Mouse (Mus musculus): ENCODE results near the gene Ankrd28.

The Ankrd28 gene

DNA sequence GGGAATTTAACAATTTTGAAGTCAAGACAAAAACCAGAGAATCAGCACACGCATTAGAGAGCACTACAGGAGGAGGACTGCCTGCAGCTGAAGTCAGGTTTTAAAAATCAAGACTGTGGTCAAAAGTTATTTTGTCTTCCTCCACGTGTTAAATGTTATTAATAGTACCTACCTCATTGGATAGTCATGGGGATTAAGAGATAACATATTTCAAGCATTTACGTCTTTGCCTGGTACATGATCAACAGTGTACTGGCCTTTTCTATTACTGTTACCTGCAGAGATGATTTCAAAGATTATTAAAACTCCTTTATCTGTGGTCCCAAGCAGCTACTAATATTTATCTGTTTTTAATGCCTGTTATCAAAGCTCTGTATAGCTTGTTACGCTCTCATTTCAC, 132.7 kb downstream of the Ankrd28 start:
- no peak for DNase-seq

- DNase-seq = no peak
These were observed 133.1 kb downstream of the Ankrd28 start for GRCm38 (mm10) chr14:31697346-31697745.

DNA sequence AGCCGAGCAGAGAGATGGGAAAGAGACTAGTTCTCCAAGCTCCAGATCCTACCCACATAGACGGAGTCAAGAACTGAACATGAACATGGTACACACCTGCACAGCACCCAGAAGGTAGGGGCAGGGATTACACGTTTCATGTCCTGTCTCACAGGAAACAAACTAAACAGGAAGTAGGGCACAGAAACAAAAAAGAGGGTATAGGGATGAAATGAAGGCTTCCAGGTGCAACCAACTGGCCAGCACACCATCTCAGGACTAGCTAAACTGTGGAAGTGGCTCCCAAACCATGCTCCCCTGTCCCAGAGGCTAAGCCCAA, 133.5 kb downstream of the Ankrd28 start:
- no peak for DNase-seq

DNA sequence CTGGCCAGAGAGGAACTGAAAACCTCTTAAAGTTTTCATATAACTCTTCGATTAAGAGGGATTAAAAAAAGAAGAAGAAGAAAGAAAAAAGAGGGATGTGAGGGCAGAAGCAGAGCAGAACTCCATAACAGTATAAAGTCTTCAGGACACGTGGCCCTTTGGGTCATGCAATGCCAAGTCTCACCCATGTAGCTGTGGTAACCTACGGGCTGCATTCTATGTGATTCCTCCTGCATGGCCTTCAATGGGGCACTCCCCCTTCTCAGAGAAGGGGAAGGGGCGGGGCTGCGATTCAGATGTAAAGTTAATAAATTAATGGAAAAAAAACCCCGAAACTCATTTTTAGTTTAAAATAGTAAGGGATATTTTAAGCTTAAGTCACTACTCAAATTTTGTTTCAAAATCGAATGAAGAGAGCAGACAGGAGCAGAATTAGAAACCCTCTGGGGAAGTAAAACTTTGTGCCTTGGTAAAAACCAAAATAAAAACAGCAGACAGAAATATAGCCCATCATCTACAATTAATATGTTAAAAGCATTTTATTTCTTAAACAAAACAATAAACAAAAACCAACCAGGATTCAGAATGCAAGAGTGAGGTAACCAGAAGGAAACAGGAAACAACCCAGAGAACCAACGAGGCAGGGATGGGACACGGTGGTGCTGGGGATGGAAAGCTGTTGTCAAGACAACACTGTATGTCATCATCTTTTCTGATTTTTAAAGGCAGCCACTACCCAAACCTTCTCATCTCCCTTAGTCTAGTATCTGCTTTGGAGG, 134.1 kb downstream of the Ankrd28 start:
- DNase-seq = no peak

DNA sequence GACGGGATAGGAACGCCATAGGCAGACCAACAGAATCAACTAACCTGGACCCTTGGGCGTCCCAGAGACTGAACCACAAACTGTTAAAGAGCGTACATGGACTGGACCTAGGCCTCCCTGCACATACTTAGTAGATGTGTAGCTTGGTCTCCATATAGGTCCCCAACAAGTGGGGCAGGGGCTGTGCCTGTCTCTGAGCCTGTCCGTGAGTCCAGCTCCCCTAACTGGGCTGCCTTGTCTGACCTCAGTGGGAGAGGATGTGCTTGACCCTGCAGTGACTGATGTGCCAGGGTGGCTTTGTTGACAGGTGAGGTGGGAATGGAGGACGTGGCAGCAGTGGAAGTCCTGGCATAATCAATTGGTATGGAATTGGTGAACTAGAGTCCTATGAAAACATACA, 137.9 kb downstream of the Ankrd28 start:
- no peak for DNase-seq

- DNase-seq = no peak
These were observed 144.2 kb downstream of the Ankrd28 start for GRCm38 (mm10) chr14:31686231-31686630.

DNA sequence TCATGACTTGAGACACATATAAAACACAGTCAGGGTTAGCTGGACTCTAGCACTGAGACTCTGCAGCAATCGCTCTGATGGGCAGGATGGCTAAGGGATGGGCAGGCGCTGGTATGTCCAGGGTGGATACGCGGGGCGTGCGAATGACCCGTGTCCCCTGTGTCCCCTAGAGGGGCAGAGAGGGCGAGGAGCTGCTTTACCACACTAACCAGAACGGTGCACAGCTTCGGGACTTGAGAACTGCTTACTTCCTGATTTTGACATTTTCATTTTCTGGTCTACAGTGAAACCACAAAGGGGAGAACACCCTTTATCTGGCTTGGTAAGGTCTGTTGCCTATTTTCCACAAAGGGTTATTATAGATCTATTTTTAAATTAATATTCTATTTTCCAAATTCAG, 144.8 kb downstream of the Ankrd28 start:
- no peak for DNase-seq

GRCm38 (mm10) chr14:31684343-31685040, 146.0 kb downstream of the Ankrd28 start:
- no peak for DNase-seq

- DNase-seq = no peak
These were observed 146.8 kb downstream of the Ankrd28 start for GRCm38 (mm10) chr14:31683610-31684009.

DNA sequence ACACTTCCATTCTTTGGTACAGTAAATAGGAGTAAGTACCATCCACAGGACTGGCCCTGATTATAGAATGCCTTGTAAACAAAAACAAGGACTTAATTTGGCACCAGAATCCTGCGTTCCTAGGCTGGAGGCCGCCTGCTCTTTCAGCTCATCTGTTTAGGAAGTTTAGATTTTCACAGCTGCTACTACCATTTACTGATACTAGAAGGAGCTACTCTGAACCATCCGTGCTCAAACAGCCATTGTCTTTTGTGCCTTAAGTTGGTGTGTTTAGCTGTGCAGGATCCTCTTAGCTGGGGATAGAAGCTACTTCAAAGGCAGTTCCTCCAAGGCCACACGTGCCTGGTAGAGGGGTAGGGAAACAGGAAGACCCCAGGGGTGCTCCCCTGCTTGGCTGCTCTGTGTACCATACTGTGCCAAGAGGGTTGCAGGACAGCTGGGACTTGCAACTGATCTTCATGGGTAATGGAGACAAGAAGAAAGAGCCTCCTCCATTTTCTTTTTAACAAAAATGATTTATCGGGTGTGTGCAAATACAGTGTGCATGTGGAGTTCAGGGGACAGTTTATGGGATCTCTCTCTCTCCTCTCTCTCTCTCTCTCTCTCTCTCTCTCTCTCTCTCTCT, 148.4 kb downstream of the Ankrd28 start:
- DNase-seq = no peak

GRCm38 (mm10) chr14:31681291-31681690, 149.2 kb downstream of the Ankrd28 start:
- DNase-seq = no peak

DNA sequence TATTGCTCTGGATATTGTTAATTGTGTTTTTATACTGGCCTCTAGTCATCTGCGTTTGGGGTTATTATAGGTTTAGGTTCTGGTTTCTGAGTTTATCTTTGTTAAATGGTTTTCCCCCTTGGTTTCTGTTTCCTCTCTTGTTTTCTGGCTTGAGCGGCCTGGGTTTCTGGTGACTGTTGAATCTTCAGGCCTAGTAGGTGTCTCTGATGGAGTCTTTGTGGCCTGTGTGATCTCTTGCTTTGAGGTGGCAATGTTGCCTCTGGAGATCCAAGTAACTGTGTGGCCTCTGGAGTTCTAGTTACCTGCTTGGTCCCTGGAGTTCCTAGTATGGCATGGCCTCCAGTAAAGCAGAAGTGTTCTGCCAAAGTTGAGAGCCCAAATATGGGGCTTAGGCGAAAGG, 149.8 kb downstream of the Ankrd28 start:
- no peak for DNase-seq

- no peak for DNase-seq
These were observed 158.7 kb downstream of the Ankrd28 start for GRCm38 (mm10) chr14:31671635-31672320.

GRCm38 (mm10) chr14:31669642-31670490, 160.6 kb downstream of the Ankrd28 start:
- DNase-seq = peak; percentile 59

- DNase-seq = peak; percentile 74
These were observed 161.3 kb downstream of the Ankrd28 start for GRCm38 (mm10) chr14:31669161-31669611.

DNA sequence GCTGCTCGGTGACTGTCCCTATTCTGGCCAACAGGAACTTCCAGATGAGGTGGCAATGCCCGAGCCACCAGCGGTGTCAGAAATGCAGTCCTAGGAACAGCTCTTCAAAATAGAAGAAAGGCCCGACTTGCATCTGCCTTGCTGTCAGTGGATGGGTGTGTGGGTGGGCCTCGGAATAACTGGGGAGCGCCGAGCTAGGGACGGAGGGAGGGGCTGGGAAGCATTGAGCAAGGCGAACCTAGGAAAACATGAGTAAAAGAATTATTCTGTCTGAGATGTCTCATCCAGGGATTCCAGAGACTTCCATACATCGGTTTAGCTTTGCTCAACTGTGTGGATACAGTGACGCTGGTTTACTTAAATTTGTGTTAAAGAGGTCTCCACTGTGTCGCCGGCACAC, 162.1 kb downstream of the Ankrd28 start:
- DNase-seq = no peak

GRCm38 (mm10) chr14:31667741-31668140, 162.7 kb downstream of the Ankrd28 start:
- no peak for DNase-seq

DNA sequence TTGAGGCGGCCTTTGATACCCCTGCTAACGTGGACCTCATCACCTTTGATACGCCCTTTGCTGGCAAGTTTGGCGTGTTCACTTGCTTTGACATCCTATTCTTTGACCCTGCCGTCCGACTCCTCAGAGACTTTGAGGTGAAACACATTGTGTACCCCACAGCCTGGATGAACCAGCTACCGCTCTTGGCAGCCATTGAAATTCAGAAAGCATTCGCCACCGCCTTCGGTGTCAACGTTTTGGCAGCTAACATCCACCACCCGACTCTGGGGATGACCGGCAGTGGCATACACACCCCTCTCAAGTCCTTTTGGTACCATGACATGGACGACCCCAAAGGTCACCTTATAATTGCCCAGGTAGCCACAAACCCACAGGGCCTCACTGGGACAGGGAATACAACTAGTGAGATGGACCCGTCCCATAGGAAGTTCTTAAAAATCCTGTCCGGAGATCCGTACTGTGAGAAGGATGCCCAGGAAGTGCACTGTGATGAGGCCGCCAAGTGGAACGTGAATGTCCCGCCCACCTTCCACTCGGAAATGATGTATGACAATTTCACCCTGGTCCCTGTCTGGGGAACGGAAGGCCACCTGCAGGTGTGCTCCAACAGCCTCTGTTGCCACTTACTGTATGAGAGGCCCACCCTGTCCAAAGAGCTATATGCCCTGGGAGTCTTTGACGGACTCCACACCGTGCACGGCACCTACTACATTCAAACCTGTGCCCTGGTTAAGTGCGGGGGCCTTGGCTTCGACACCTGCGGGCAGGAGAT, 163.3 kb downstream of the Ankrd28 start:
- DNase-seq = no peak

- DNase-seq = no peak
These were observed 164.9 kb downstream of the Ankrd28 start for GRCm38 (mm10) chr14:31665566-31665940.

- no peak for DNase-seq
These were observed 165.4 kb downstream of the Ankrd28 start for GRCm38 (mm10) chr14:31664903-31665565.
